Mouse (Mus musculus) stomach, postnatal 0 days (tissue): ENCODE measurements around the gene Fxr2.

Experiments used
- CTCF ChIP-seq: IDR thresholded peaks from 2 replicates; pipeline ENCODE4 v1.5.1; 2016; ENCODE audit warnings: antibody characterized with exemption, low read depth, mild to moderate bottlenecking, moderate library complexity
- EP300 ChIP-seq: optimal IDR thresholded peaks from 2 replicates; pipeline ENCODE3; 2016; ENCODE audit warnings: antibody characterized with exemption

DNA sequence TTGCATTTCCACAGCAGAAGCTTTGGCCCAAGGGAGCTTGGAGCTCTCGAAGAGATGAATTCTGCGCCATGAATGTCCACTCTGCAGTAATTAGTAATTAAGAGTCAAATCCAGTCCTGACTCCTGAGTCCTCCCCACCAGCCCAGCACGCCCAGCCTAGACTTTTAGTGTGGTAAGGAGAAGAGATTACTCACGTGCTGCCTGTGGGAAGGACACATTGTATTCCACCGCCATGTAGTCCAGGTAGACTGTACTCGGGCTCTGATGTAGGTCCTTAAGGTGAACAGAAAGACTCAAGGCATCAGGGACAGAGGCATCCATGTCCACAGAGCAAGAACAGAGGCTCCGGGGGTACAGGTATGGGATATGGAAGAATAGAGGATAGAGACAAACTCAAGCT is 32.1 kb downstream of the Fxr2 start:
- no peak for TF ChIP-seq CTCF
- no peak for TF ChIP-seq EP300
